Mouse (Mus musculus) cortical plate, adult 2 months (tissue): Measurements from ENCODE around the gene Fgfr2.

Experiments used
- CTCF ChIP-seq: fragments of 200-500 bp; IDR thresholded peaks from 2 replicates; pipeline ENCODE4 v1.5.1; 2011; ENCODE audit warnings: mild to moderate bottlenecking, control low read depth, low read length; ENCODE audit not compliant: insufficient read depth; ENCODE audit errors: extremely low read depth
- POLR2A ChIP-seq: fragments of 200-500 bp; IDR thresholded peaks from 2 replicates; pipeline ENCODE4 v1.6.1; 2011; ENCODE audit warnings: mild to moderate bottlenecking, low read length, control low read depth; ENCODE audit not compliant: insufficient read depth; ENCODE audit errors: extremely low read depth

DNA sequence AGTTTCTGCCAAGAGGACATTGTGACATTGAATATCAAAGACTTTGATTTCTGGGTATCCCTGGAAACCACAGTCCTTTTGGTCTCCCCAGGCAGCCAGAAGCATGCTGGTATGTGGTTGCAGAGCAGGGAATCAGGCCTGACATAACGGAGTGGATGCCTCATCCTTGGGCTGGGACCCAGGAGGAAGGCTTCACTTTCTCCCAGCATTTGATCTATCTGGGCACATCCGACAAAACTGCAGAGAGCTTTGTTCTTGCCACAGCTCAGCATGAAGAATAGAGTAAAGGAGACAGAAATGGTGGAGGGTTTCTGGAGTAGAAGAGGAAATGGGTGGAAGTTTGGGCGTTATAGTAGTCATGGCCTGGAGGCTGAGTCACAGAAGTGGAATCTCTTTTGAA is 1990.0 kb downstream of the Fgfr2 start:
- TF ChIP-seq POLR2A (no peak), CTCF (no peak)
